ENCODE assay signal across 16 mouse cellular contexts in genomic region chr7:126823940-126824339, GRCm38 (mm10). TPM values are rescaled to one million over a fixed set of nuclear protein-coding genes. Genes with fewer than 3 reads are reported as not detected.
DNase-seq lines count a peak whose midpoint lies in the region; ATAC-seq lines count a peak whose summit lies in the region.
"Had no signal": no experiment of that assay in that cellular context is flagged by ENCODE, and none has a peak within 500 bp of the region (broad histone marks: within the 10 kb centered on the region; RNA-seq: fewer than 3 reads in every experiment).

No protein-coding gene starts in this region.

- peak overlapping the region; percentile 66 for H3K4me3 ChIP-seq in hindbrain, embryonic 10.5 days
- peak overlapping the region; percentile 86 for H3K4me3 ChIP-seq in midbrain, embryonic 15.5 days

- H3K27ac ChIP-seq in hindbrain, embryonic 10.5 days: peak overlapping the region; percentile 90
- peak overlapping the region; percentile 91 for H3K27ac ChIP-seq in midbrain, embryonic 15.5 days
- H3K27ac ChIP-seq: embryonic facial prominence, embryonic 13.5 days; heart, embryonic 13.5 days; limb, embryonic 12.5 days had no signal

- H3K36me3 ChIP-seq in hindbrain, embryonic 10.5 days: no peaks in the 10 kb centered on the region
- H3K36me3 ChIP-seq in midbrain, embryonic 15.5 days (replicated peaks): no peaks in the 10 kb centered on the region
- H3K36me3 ChIP-seq: embryonic facial prominence, embryonic 13.5 days; G1E; heart, embryonic 13.5 days; limb, embryonic 12.5 days had no signal

- intact Hi-C loops in left cerebral cortex, postnatal 14 days (cut with DNase I): loop anchor here (5.0 kb wide), 1 partner anchor 118 kb away; no protein-coding TSS in a partner anchor

- peak overlapping the region; percentile 72 for H3K4me2 ChIP-seq in midbrain, embryonic 15.5 days

- peak; percentile 60 for DNase-seq in cerebellum, adult 11-12 months
- DNase-seq in cerebellum, postnatal 25 days: peak; percentile 53
- no peak for DNase-seq in hindbrain, embryonic 10.5 days (ENCODE audit: low spot score)
- DNase-seq in right cerebral cortex, postnatal 4 days: no peak
- no peak for DNase-seq in adrenal gland, postnatal 4 days (ENCODE audit: low spot score in 2 of 2)
- DNase-seq in left cerebral cortex, postnatal 14 days (ENCODE audit: low spot score in 2 of 2): no peak
- DNase-seq: lung, adult 18-20 months had no signal

- 7% methylated on average over 10 of the region's 10 CpGs for whole genome bisulfite sequencing in hindbrain, embryonic 10.5 days
- 9% methylated on average over 10 of the region's 10 CpGs for WGBS in midbrain, embryonic 15.5 days

- H3K27me3 ChIP-seq in hindbrain, embryonic 10.5 days (ENCODE audit: insufficient read depth, poor library complexity, severe bottlenecking): peaks cover 48% of the 10 kb centered on the region
- no peaks in the 10 kb centered on the region for H3K27me3 ChIP-seq in midbrain, embryonic 15.5 days (replicated peaks)

- H3K9ac ChIP-seq in midbrain, embryonic 15.5 days: peak overlapping the region; percentile 96

- H3K9me3 ChIP-seq in hindbrain, embryonic 10.5 days: no peaks in the 10 kb centered on the region
- H3K9me3 ChIP-seq in midbrain, embryonic 15.5 days: no peaks in the 10 kb centered on the region
- H3K9me3 ChIP-seq: embryonic facial prominence, embryonic 13.5 days; G1E; heart, embryonic 13.5 days; limb, embryonic 12.5 days had no signal

- ATAC-seq in cerebellum, adult (ENCODE audit: insufficient number of reproducible peaks, low FRiP score, low TSS enrichment): no peak
- ATAC-seq in midbrain, embryonic 15.5 days (replicated peaks): no peak
- ATAC-seq: activated CD4-positive, CD25-positive, alpha-beta regulatory T cell, adult 4 months; inflammation-experienced regulatory T-cells, adult 6 months had no signal

- peaks cover 37% of the 10 kb centered on the region for H3K4me1 ChIP-seq in hindbrain, embryonic 10.5 days (replicated peaks)
- H3K4me1 ChIP-seq in midbrain, embryonic 15.5 days: peaks cover 47% of the 10 kb centered on the region

RNA-seq across cellular contexts. Expression of gene 4930451I11Rik, which starts 7.5 kb away (rescaled TPM):
- polyA plus RNA-seq in hindbrain, embryonic 10.5 days (2016; fragmentation: Nextera tagmentation; extraction: Ambion mirVana): not detected in 2 replicates
- polyA plus RNA-seq in midbrain, embryonic 15.5 days (2015; fragmentation: Nextera tagmentation; extraction: Ambion mirVana): not detected in 2 replicates
- not detected for total RNA-seq in adrenal gland, postnatal 4 days (2021)
- total RNA-seq in left cerebral cortex, postnatal 14 days (2021): not detected
- total RNA-seq: G1E had no signal
- polyA plus RNA-seq: activated CD4-positive, CD25-positive, alpha-beta regulatory T cell, adult 4 months; embryonic facial prominence, embryonic 13.5 days; G1E; heart, embryonic 13.5 days; inflammation-experienced regulatory T-cells, adult 6 months; large intestine, adult 2 months; limb, embryonic 12.5 days had no signal

RNA-seq across cellular contexts. Expression of gene Doc2a, which starts 23.3 kb away (rescaled TPM):
- 4.9 and 5.5 TPM in 2 replicates for polyA plus RNA-seq in hindbrain, embryonic 10.5 days (2016; fragmentation: Nextera tagmentation; extraction: Ambion mirVana)
- polyA plus RNA-seq in midbrain, embryonic 15.5 days (2015; fragmentation: Nextera tagmentation; extraction: Ambion mirVana): 19.8 and 23.8 TPM in 2 replicates
- 1 to 10 TPM; 3.1 to 3.6 TPM for total RNA-seq in adrenal gland, postnatal 4 days (2021)
- total RNA-seq in left cerebral cortex, postnatal 14 days (2021): 10 to 100 TPM; 54.8 to 62.4 TPM
- polyA plus RNA-seq: activated CD4-positive, CD25-positive, alpha-beta regulatory T cell, adult 4 months; G1E; inflammation-experienced regulatory T-cells, adult 6 months; large intestine, adult 2 months had no signal

RNA-seq across cellular contexts. Expression of gene Fam57b, which starts 26.5 kb away (rescaled TPM):
- 4.7 and 12.7 TPM in 2 replicates for polyA plus RNA-seq in hindbrain, embryonic 10.5 days (2016; fragmentation: Nextera tagmentation; extraction: Ambion mirVana)
- 60.4 and 65.4 TPM in 2 replicates for polyA plus RNA-seq in midbrain, embryonic 15.5 days (2015; fragmentation: Nextera tagmentation; extraction: Ambion mirVana)
- 10 to 100 TPM; 16.7 to 18.0 TPM for total RNA-seq in adrenal gland, postnatal 4 days (2021)
- 100 to 1,000 TPM; 117 to 118 TPM for total RNA-seq in left cerebral cortex, postnatal 14 days (2021)
- polyA plus RNA-seq: activated CD4-positive, CD25-positive, alpha-beta regulatory T cell, adult 4 months; inflammation-experienced regulatory T-cells, adult 6 months had no signal

RNA-seq across cellular contexts. Expression of gene Ppp4c, which starts 31.6 kb away (rescaled TPM):
- 391 and 411 TPM in 2 replicates for polyA plus RNA-seq in hindbrain, embryonic 10.5 days (2016; fragmentation: Nextera tagmentation; extraction: Ambion mirVana)
- polyA plus RNA-seq in midbrain, embryonic 15.5 days (2015; fragmentation: Nextera tagmentation; extraction: Ambion mirVana): 191 and 192 TPM in 2 replicates
- 100 to 1,000 TPM; 134 to 142 TPM for total RNA-seq in adrenal gland, postnatal 4 days (2021)
- 10 to 100 TPM; 48.9 to 49.6 TPM for total RNA-seq in left cerebral cortex, postnatal 14 days (2021)

RNA-seq across cellular contexts. Expression of gene Hirip3, which starts 37.8 kb away (rescaled TPM):
- 38.7 and 48.1 TPM in 2 replicates for polyA plus RNA-seq in hindbrain, embryonic 10.5 days (2016; fragmentation: Nextera tagmentation; extraction: Ambion mirVana)
- 16.7 and 22.8 TPM in 2 replicates for polyA plus RNA-seq in midbrain, embryonic 15.5 days (2015; fragmentation: Nextera tagmentation; extraction: Ambion mirVana)
- total RNA-seq in adrenal gland, postnatal 4 days (2021): 10 to 100 TPM; 32.3 to 41.4 TPM
- 10 to 100 TPM; 30.2 to 32.1 TPM for total RNA-seq in left cerebral cortex, postnatal 14 days (2021)

Comparison
In these comparisons a context has a peak if more than half of its experiments do, and no peak if none do; other contexts are left out.
1. DNase-seq: peak in cerebellum, adult 11-12 months (single experiment) and cerebellum, postnatal 25 days (2 of 2); none in hindbrain, embryonic 10.5 days (single experiment), right cerebral cortex, postnatal 4 days (single experiment), adrenal gland, postnatal 4 days (0 of 2) and left cerebral cortex, postnatal 14 days (0 of 2).
2. RNA of gene Doc2a, which starts 23.3 kb away (total RNA-seq): 54.8 to 62.4 TPM in left cerebral cortex, postnatal 14 days; 3.1 to 3.6 TPM in adrenal gland, postnatal 4 days; every median in the first group is over 10 times any median in the second.
3. RNA of gene Fam57b, which starts 26.5 kb away (total RNA-seq): 117 to 118 TPM in left cerebral cortex, postnatal 14 days; 16.7 to 18.0 TPM in adrenal gland, postnatal 4 days; every median in the first group is over 4 times any median in the second.